Mouse (Mus musculus) layer of hippocampus, adult 2 months (tissue): ENCODE measurements at regions not wholly inside any gene's neighbourhood (a gene's known extent, or its start where the extent isn't known, plus 50 kb on each side); places are given as distances from the start of the nearest gene placed in this dataset.

Experiments used
- DNase-seq, 2 experiments: peaks; one replicate each; pipeline ENCODE4 v3.0.0; 2022; ENCODE audit warnings: low spot score in 2 of 2
- H3K27ac ChIP-seq: fragments of 200-600 bp; 2 replicates; pipeline ENCODE4 v1.8.1; 2022
- H3K4me3 ChIP-seq: fragments of 200-600 bp; 2 replicates; pipeline ENCODE4 v1.8.1; 2022; ENCODE audit warnings: mild to moderate bottlenecking
- CTCF ChIP-seq: fragments of 200-600 bp; conservative IDR thresholded peaks from 2 replicates; pipeline ENCODE4 v1.8.1; 2022; ENCODE audit warnings: antibody characterized with exemption, mild to moderate bottlenecking, moderate library complexity

- DNase-seq = no peak
- Histone ChIP-seq H3K27ac (no peak overlapping the region), H3K4me3 (no peak overlapping the region)
- no peak for TF ChIP-seq CTCF
Observed at GRCm38 (mm10) chr16:75487915-75488314, 97.9 kb downstream of the Lipi start.

GRCm38 (mm10) chr16:75483878-75484277 lies 102.0 kb downstream of the Lipi start:
- TF ChIP-seq CTCF = no peak
- DNase-seq = no peak
- Histone ChIP-seq H3K27ac (no peak overlapping the region), H3K4me3 (no peak overlapping the region)

GRCm38 (mm10) chr16:75465420-75465975 lies 120.4 kb downstream of the Lipi start:
- H3K27ac ChIP-seq = no peak overlapping the region
- no peak overlapping the region for H3K4me3 ChIP-seq
- DNase-seq = no peak
- TF ChIP-seq CTCF = no peak

GRCm38 (mm10) chr16:75462136-75462535 lies 123.7 kb downstream of the Lipi start:
- no peak for TF ChIP-seq CTCF
- H3K27ac ChIP-seq = no peak overlapping the region
- DNase-seq = no peak
- H3K4me3 ChIP-seq = no peak overlapping the region

- no peak for TF ChIP-seq CTCF
- peak overlapping the region; percentile 15; the same call in 1 of the 2 replicates for H3K27ac ChIP-seq
- DNase-seq = peak; percentile 48 to 68
- peak overlapping the region; percentile 56 for H3K4me3 ChIP-seq
Observed at GRCm38 (mm10) chr16:75446901-75447514, 138.9 kb downstream of the Lipi start.

GRCm38 (mm10) chr16:75439296-75439695 lies 146.6 kb downstream of the Lipi start:
- no peak for TF ChIP-seq CTCF
- Histone ChIP-seq H3K4me3 (no peak overlapping the region), H3K27ac (no peak overlapping the region)
- peak; percentile 18 to 23 for DNase-seq

- H3K4me3 ChIP-seq = no peak overlapping the region
- TF ChIP-seq CTCF = no peak
- no peak for DNase-seq
- H3K27ac ChIP-seq = no peak overlapping the region
Observed at GRCm38 (mm10) chr16:75433227-75433626, 152.6 kb downstream of the Lipi start.

GRCm38 (mm10) chr16:75384526-75385222 lies 201.2 kb downstream of the Lipi start:
- Histone ChIP-seq H3K27ac (no peak overlapping the region), H3K4me3 (no peak overlapping the region)
- no peak for DNase-seq
- no peak for TF ChIP-seq CTCF

GRCm38 (mm10) chr16:75381191-75381590 lies 204.7 kb downstream of the Lipi start:
- Histone ChIP-seq H3K4me3 (no peak overlapping the region), H3K27ac (no peak overlapping the region)
- no peak for DNase-seq
- peak; percentile 33 for TF ChIP-seq CTCF

- TF ChIP-seq CTCF = no peak
- Histone ChIP-seq H3K27ac (no peak overlapping the region), H3K4me3 (no peak overlapping the region)
- DNase-seq = no peak
Observed at GRCm38 (mm10) chr16:75369700-75370099, 216.2 kb downstream of the Lipi start.

- TF ChIP-seq CTCF = no peak
- no peak overlapping the region for H3K27ac ChIP-seq
- no peak overlapping the region for H3K4me3 ChIP-seq
- DNase-seq = peak; percentile 34 to 39
Observed at GRCm38 (mm10) chr16:75366727-75367126, 219.1 kb downstream of the Lipi start.

GRCm38 (mm10) chr16:75365361-75365994 lies 220.4 kb downstream of the Lipi start:
- peak overlapping the region; percentile 56; the same call in 1 of the 2 replicates for H3K27ac ChIP-seq
- no peak for DNase-seq
- TF ChIP-seq CTCF = no peak
- no peak overlapping the region; the same call in 1 of the 2 replicates for H3K4me3 ChIP-seq

GRCm38 (mm10) chr16:75362095-75362494 lies 223.8 kb downstream of the Lipi start:
- DNase-seq = no peak
- TF ChIP-seq CTCF = peak; percentile 78
- H3K27ac ChIP-seq = no peak overlapping the region
- H3K4me3 ChIP-seq = no peak overlapping the region
